Mouse (Mus musculus) brown adipose tissue, adult 24 weeks (tissue): Measurements from ENCODE around the gene Tnf. TPM values are rescaled to one million over a fixed set of nuclear protein-coding genes. Genes with fewer than 3 reads are reported as not detected.
A peak's percentile ranks its signal among the peaks of the same experiment; 100 is the strongest.

Experiments
- H3K27ac ChIP-seq: fragments of 200-500 bp; replicated peaks from 2 replicates; pipeline ENCODE4 v1.5.1; 2012; ENCODE audit warnings: low read depth, mild to moderate bottlenecking, low read length
- H3K4me1 ChIP-seq: fragments of 200-500 bp; 2 replicates; pipeline ENCODE4 v1.6.1; 2012; ENCODE audit warnings: low read length, mixed read lengths; ENCODE audit not compliant: control insufficient read depth, insufficient read depth, insufficient read length
- H3K4me3 ChIP-seq: fragments of 200-500 bp; 2 replicates; pipeline ENCODE4 v1.5.1; 2012; ENCODE audit warnings: low read depth, mild to moderate bottlenecking, low read length, moderate library complexity; ENCODE audit not compliant: insufficient read depth
- polyA plus RNA-seq: library from polyadenylated mRNA; stranded (reverse); fragments of >200 nt; gene quantifications from 2 replicates; pipeline ENCODE4 v1.2.4, GENCODE M21; 2012; ENCODE audit not compliant: missing spikeins, insufficient read depth, insufficient read length

Tnf gene
- not detected in 2 replicates for polyA plus RNA-seq

DNA sequence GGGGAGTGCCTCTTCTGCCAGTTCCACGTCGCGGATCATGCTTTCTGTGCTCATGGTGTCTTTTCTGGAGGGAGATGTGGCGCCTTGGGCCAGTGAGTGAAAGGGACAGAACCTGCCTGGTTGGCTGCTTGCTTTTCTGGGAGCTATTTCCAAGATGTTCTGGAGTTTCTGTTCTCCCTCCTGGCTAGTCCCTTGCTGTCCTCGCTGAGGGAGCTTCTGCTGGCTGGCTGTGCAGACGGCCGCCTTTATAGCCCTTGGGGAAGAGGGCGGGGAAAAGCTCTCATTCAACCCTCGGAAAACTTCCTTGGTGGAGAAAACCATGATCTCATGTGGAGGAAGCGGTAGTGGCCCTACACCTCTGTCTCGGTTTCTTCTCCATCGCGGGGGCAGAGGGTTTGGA, at the start of gene Tnf:
TSS of gene Tnf (minus strand) at position 221 of the 400 bp plus-strand sequence.
- Histone ChIP-seq H3K27ac (peak within 1 kb of the TSS; percentile 76), H3K4me3 (peak within 1 kb of the TSS; percentile 61), H3K4me1 (peaks cover 6% of the 10 kb centered on the region)

- Histone ChIP-seq H3K4me3 (no peak overlapping the region), H3K27ac (no peak overlapping the region), H3K4me1 (no peaks in the 10 kb centered on the region)
These were observed 49.4 kb upstream of the Tnf start for GRCm38 (mm10) chr17:35251162-35251719.

DNA sequence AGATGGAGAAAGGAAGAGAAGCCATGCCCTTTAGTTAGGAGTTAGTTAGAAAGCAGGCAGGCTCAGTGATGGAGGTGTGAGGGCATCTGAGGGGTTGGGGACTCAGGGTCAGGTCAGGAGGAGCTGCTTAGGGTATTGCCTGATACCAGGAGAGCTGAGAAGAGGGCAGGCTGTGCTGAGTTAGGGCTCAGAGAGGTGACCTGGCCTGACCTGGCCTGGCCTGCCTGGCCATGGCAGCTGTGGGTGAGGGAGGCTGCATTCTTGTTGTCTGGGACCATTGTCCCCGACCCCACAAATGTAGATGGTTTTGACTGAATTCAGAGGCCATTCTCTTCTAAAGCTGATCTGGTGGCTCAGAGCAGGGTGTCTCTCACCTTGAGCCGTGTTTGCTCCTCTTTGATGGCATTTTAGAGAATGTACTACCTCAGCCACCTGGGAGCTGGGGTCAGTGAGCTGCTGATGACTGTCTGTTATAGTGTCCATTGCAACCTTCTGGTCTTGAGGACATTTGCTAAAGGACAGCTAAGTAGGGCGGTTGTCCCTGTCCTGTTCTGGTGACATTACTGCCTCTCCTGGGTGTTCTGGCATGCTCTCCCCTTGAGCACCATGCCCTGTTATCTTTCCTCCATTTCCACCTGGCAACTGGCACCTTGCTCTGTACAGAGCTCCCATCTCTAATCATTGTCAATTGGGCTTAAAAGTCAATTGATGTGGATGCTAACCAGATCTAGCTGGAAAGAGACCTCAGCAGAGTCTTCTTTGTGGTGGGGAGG, 48.7 kb upstream of the Tnf start:
- no peak overlapping the region for H3K4me3 ChIP-seq
- H3K27ac ChIP-seq, result no peak overlapping the region
- H3K4me1 ChIP-seq, result no peaks in the 10 kb centered on the region

GRCm38 (mm10) chr17:35249451-35250197, 47.8 kb upstream of the Tnf start:
- no peak overlapping the region for H3K27ac ChIP-seq
- no peak overlapping the region for H3K4me3 ChIP-seq
- H3K4me1 ChIP-seq, result no peaks in the 10 kb centered on the region

- H3K4me1 ChIP-seq, result no peaks in the 10 kb centered on the region
- H3K4me3 ChIP-seq, result no peak overlapping the region
- no peak overlapping the region for H3K27ac ChIP-seq
These were observed 47.2 kb upstream of the Tnf start for GRCm38 (mm10) chr17:35248986-35249385.

- Histone ChIP-seq H3K4me1 (0 out of 2 replicates have a peak, but pooled peaks cover 3% of the 10 kb centered on the region), H3K27ac (no peak overlapping the region)
These were observed 45.3 kb upstream of the Tnf start for GRCm38 (mm10) chr17:35247144-35247543.

DNA sequence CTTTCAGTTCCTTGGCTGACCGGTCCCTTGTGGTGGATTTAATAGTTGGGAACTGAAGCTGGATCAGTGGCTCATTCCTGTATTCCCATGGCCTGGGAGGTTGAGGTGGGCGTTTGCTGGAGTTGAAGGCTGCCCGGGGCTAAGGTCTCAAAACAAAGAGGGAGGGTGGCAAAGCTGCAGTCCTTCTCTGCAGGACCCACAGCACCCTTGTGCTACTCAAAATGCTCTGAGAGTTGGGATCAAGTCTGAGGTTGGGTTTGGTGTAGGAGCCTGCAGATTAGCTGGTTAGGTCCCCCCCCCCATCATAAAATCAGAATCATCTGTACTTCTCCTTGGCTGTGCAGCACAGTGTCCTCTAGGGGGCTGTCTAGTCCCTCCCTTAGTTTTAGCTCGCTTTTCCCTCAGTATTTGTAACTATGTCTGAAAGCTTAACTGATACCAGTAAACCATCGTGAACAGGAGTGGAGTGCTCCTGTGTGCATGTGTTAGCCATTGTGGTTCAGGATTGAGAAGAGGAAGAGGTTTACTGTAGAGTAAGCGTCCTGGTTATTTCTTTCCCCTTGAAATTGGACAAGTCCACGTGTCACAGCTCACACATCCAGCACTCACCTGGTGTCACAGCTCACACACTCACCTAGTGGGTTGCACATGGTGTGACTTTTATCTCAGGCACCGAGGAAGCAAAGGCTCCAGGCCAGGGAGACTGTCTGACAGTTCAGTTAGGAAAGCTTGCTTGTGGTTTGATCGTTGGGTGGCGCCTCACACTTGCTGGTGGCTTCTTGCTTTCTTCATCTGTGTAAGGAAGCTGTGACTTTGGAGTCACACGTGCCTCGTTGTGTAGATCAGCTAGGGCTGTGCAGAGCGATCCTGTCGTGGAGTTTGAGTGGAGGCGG, 44.2 kb upstream of the Tnf start:
- Histone ChIP-seq H3K4me3 (no peak overlapping the region), H3K4me1 (0 out of 2 replicates have a peak, but pooled peaks cover 3% of the 10 kb centered on the region), H3K27ac (no peak overlapping the region)

More at GRCm38 (mm10) chr17:35247144-35247543, 45.3 kb upstream of the Tnf start:
- H3K4me3 ChIP-seq, result no peak overlapping the region

DNA sequence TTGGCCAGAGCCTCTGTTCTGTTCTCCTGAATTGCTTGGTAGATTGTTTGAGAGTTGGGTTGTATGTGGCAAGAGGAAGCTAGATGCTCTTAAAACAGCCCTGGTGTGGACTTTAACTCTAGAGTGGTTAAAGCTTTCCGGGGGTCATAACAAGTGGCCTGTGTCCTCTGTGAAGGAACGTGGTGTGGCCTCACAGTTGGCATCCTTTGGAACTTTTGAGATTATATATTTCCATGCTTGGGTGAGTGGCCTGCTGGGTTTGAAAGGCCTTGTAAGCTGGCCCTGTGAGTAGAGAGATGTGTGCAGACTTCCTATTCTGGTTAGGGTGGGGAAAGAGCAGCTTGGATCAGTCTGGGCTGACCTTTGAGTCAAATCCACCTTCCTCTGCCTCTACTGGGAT, 43.2 kb upstream of the Tnf start:
- no peak overlapping the region for H3K27ac ChIP-seq

GRCm38 (mm10) chr17:35243086-35243485, 41.3 kb upstream of the Tnf start:
- Histone ChIP-seq H3K4me1 (peaks cover 12% of the 10 kb centered on the region), H3K4me3 (peak overlapping the region; percentile 84), H3K27ac (peak overlapping the region; percentile 90)

More for the DNA sequence above, 43.2 kb upstream of the Tnf start:
- H3K4me3 ChIP-seq, result no peak overlapping the region
- H3K4me1 ChIP-seq, result peaks cover 12% of the 10 kb centered on the region

DNA sequence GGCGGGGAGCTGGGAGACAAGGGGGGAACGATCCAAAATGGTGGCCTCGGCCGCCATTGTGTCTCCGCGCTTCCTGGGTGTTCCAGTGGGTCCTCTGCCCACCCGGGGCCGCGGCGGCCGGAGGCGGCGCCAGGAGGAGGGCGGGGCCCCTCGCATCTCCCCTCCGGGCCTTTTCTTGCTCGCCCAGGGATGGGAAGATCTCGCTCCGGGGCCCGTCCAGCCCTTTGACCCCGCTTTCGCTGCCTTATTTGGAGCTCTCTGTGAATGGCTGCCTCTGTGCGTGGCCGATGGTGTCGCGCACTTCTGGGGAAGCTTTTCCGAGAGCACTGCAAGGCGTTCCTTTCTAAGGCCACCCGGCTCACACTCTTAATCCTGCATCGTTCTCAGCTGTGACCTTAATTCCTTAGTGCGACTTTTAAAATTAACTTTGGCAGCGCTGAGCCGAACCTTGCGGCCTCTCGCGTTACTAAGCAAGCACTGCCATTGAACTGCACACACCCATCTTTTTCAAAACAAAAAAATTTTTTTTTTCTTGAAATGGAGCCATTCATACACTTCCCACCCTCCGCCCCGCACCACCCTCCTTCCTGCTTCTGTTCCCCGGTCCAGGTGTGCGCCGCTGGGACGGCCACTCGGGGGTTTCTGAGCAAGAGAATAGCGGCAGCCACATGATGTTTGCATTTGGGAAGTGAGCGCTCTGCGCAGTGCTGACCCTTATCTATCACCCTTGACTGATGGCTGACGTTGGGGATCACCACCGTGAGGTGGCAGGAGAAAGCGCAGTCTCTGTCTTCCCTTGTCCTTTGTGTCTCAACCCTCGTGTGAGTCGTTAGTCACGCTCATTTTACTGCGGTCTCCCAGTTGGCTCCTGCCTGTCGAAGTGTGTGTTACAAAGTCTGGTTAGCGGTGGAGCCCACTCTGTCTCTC, 40.5 kb upstream of the Tnf start:
- Histone ChIP-seq H3K27ac (peak overlapping the region; percentile 90), H3K4me1 (peaks cover 12% of the 10 kb centered on the region), H3K4me3 (peak overlapping the region; percentile 84)

DNA sequence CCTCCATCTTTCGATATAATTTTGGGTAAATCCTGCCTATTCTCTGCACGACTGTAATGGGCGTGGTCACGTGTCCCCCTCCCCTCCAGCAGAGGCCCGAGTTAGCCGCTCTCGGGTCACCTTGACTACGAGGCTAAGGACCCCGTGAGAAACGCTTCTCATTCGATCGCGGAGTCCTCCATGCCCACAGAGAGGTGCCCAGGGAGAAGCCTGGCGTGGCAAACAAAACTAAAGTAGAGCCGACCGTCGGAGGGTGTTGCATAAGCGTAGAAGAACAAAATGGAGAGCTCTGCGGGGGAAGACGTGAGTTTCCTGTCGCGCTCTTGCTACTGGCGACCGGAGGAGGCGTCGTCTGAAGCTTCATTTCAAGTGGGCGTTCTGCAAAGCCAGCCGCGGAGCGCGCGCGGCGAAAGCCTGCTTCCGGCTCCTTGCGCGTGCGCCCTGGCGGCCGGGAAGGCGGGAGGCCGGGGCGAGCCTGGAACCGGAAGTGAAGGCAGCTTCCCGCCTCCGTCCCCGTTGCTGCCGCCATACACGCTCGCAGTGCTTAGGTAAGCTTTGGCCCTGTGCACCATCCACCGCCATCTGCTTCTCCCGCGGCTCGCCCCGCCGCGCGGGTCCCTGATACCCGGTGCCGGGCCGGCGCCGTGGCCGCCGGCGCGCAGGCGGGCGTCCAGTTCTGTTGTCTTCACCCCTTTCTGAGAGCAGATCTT, 39.7 kb upstream of the Tnf start, which contains the start of gene Ddx39b:
TSS of gene Ddx39b (plus strand) at position 442 of the 710 bp plus-strand sequence.
- Histone ChIP-seq H3K27ac (peak within 1 kb of the TSS; percentile 97), H3K4me1 (peaks cover 12% of the 10 kb centered on the region), H3K4me3 (peak within 1 kb of the TSS; percentile 84)

DNA sequence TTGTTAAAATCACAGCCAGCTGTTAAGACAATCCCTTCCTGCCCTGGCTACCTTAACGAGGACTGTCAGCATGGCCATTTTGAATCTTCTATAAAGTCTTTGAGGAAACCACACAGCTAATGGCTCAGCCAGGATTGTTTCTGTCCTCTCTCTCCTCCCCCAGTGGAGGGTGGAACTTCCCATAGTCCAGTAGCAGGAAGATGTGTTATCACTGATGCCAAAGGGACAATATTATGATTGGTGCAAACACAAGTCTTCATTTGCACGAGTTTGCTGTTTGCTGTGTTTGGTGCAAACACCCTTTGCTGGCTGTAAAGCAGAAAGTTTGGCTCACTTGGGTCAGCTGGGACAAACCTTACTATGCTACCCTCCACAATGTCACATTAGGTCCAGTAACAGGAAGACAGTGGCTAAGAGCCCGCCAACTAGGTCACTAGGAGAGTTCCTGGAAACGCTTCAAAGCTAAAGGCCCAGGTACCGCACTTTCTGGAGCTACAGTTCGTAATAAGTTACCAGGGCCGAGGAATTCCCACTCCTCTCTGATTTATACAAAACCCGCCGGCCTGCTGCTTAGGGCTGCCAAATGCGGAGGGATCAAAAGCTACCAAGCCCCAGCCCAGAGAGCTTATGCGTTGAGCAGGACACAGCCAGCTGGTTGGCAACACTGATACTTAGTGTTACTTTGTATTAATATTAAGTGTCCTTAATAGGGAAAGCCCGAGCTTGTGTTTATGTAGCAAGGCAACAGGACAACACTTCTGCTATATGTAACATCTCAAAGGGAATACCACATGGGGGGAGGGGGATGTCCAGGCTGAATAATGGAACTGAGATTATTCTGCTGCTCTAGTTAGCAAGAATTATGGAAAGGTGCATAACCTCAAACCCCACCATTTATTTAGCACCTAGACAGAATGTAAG, 38.8 kb upstream of the Tnf start:
- peak overlapping the region; percentile 97 for H3K27ac ChIP-seq
- H3K4me3 ChIP-seq, result peak overlapping the region; percentile 50
- peaks cover 12% of the 10 kb centered on the region for H3K4me1 ChIP-seq
